Mouse (Mus musculus): ENCODE data around the gene Dcun1d2.

Gene Dcun1d2

DNA sequence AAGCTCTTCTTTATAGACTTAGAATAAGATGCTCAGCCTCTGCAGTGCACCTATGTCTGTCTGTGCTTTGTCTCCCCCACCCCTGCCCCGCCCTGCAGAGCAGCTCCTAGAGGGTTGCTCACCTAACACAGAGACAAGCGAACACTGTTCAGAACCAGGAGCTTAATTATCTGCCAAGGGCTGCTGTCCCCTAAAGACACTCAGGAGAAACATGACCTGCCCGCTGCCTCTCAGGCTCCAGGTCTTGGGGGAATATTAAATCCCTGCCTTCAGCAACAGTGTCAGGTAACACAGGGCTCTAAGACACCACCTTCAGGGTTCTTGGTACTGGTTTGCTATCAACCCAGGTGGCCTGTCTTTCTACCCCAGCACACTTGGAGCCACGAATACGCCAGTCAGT, 34.5 kb downstream of the Dcun1d2 start:
- no peak for DNase-seq

DNA sequence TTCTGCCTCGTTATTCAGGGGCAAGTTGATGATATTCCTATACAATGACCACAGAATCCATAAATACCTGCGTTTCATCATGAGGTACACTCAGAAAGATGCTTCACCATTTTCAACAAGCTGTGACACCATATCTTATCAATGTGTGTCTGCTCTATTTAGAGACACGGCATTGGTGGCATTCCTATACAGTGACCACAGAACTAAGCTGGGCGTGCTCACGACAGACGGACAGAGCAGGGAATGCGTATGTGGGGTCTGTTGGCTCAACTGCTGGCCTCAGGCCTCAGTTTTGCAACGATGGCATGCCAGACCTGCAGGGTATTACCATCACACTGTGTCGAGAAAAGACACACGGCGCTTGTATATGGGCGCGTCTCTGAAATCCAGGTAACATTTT, 35.1 kb downstream of the Dcun1d2 start:
- DNase-seq = no peak

DNA sequence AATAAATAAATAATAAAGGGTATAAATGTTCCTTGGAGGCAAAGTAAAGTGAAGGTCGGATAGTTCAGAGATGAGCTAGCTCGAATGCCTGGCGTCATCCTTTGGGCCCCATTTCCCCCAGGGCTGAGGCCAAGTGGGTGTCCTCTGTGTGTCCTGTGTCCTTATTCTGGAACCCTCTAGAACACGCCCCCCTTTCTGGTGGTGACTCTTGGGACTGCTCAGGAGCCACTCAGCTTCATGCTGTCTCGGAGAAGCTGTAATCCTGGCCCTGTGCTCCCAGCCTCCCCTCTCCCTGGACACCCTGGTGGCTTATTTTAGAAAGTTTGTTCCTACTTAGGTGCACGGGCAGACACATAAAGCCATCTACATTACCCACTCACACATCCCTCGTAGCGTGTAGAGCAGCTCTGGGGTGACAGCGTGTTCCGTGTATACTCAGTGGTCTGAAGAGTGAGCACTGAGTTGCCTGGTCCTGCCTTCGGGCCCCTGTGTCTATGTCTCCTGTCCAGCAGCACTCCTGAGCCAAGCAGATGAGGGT, 43.5 kb downstream of the Dcun1d2 start:
- DNase-seq = no peak

DNA sequence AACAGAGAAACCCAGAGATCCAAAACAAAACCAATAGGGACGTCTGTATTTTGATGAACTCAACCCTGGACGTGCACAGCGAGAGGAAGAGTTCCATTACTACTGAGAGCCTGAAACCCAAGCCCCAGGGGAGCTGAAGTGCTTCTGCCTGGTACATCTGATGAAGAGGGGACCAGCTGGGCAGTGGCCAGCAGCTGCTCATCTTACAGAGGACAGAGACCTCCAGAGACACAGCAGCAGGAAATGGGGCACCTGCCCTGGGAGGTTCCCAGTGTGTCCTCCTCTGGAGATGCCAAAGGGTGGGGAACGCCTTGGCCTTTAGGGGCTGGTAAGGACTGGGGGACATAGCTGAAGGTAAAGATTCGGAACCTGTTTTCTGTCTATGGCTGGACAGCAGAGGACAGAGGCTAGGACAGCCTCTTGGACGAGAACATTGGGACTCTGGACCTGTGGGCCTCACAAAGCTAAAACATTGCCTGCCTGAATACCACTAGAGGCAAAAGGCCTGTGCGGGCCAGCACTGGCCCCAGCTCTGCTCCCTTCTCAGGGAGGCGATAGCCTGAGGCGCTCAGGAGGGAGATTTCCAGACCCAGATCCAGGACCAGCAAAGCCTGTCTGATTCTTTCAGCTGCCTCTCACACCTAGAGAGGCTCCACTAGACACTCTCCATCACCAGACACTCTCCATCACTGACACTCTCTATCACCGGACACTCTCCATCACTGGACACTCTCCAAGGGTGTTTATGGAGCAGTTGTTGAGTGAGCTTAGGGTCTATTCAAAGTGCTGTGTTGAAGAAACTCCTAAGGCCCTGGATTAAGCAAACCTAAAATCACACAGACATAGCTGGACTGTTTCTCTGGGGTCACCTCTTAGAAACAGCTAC, 44.7 kb downstream of the Dcun1d2 start:
- no peak for DNase-seq

DNA sequence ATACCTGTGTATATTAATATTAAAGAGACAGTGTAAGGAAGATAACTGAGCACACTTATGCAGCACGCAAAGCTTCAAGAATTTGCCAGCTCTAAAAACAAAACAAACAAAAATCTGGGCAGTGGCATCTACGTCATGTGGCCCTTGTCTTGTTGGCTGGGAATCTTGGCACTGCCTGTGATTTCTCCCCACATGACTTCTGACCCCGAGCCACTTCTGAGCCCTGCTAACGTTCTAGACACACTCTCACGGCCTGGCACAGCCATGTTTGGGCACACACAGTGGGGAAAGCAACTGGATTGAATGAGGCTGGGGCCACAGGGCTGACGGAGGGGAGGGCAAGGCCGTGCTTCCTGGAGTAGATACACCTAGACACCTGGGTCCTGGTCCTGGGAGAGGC, 47.2 kb downstream of the Dcun1d2 start:
- DNase-seq = peak; percentile 48 to 63

DNA sequence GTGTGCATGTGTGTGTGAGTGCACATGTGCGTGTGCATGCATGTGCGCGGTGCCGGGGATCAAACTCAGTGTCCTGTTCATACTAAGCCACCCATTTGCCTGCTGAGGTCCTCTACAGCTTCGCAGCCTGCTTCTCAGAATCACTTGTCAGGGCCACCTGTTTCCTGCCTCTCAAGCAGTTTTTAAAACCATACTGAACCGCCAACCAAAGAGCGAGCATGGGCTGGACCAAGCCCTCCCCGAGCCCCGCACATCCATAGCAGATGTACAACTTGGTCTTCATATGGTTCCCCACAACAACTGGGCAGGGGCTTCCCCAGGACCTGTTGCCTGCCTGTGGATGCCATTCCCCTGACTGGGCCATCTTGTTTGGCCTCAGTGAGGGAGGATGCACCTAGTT, 47.9 kb downstream of the Dcun1d2 start:
- DNase-seq = no peak

DNA sequence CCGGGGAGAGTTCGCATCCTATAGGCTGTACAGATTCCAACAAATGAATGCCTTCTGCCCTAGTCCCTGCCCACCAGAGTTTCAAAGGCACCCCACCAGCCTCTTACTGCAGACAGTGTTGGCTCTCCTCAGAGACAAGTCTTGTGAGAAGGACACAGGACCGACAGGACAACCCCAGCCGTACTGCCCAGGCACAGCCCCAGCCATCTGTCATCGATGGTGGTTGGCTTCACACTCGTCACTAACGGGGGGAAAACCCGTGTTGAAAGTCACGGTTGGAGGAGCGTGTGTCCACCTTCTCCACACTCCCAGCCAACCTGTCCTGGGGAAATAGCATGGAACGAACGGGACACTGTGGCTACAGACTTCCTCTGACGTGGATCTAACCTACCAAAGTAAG, 53.1 kb downstream of the Dcun1d2 start:
- no peak for DNase-seq

DNA sequence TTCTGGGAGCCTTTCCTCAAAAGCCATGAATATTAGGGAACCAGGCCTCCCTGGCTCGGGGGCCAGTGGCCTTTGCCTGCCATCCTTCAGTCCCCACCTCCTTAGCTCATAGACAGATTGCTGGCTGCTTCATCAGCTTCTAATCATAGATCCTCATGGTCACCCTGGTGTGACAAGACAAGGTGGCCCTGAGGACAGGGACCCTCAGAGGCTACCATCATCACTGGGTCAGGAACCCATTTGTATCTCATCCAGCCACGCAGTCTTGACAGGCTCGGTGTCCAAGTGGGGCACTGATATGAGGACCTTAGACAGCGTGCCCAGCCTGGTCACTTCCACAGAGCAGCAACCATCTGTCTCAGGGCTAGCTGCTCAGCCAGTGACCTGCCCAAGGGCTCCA, 57.5 kb downstream of the Dcun1d2 start:
- DNase-seq = no peak

DNA sequence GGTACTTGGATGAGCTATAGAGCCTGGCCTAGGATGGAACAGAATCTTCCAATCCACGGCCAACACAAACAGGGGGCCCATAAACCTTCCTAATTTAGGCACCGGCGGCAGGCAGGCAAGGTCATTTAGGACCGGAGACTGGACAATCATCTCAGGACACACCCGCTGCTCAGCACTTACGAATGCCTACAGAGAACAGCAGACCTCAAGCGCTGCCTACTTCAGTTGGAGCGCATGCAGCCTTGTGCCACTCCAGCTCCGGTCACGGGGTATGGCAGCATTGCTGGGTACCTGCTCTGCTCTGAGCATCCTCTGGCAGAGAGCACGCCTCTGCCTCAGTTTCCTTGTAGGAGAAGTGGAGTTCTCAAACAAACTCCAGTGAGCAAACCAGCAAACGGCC, 58.1 kb downstream of the Dcun1d2 start:
- no peak for DNase-seq

DNA sequence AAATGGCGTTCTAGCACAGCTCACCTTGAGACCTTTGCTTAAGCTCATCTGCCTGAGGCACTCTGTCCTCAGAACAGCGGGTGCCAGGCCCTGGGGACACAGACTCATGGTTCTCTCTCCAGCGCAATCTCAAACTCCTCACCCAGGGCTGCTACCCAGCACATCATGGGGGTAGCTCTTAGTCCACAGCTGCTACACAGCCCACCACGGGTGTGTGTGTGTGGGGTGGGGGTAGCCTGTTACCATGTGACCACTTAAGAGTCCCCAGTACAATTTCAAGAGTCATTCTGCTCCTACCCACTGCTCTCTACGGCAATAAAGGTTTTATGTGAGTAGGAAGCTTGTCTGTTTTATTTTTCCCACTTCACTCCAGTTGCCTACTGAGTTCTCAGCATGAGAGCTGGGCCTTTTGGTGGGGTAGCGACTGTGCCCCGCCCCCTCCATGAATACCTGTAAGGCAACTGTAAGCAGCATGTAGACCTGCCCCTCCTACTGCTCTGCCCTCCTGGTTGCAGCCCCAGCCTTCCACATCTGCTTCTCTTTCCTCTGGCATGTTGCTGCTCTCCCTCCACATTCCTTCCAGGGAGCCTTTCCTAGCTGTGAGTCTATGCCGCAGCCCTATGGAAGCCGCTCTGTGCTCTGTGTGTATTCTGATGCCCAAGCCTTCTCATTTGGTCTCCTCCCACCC, 58.9 kb downstream of the Dcun1d2 start:
- no peak for DNase-seq

DNA sequence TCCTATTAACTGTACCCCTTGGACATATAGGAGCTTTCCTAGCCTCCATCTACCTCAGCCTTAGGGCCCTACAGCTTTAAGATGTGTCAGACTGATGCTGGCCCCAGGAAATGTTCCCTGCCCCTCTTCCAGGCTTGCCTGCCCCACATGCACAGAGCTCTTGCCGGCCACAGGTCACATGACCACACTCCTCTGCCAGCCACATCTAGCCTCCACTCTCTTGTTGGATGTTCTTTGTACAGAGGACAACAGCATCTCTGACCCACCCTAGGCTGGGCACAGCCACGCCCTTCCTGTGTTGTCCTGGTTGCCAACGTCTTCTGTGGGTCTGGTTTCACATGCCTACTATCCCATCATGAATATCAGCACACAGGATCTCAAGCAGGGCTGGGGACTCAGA, 60.7 kb downstream of the Dcun1d2 start:
- no peak for DNase-seq

DNA sequence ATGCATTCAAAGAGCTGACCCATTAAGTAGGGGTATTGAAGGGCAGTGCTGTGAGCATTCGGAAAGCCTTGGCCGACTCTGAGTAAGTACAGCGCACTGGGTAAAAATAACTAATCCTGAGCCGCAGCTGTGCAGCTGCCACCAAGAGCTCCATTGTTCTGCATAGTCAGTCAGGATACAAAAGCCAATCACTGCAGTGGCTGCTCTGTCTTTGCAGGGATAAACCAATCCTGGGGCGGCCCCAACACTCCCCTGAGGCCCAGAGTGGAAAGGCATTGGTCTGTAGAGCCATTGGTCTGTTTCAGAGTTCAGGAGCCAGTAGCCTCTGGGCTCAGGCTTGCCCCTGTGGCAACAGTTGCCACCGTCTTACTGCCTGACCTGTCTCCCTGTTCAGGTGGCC, 61.6 kb downstream of the Dcun1d2 start:
- DNase-seq = no peak

DNA sequence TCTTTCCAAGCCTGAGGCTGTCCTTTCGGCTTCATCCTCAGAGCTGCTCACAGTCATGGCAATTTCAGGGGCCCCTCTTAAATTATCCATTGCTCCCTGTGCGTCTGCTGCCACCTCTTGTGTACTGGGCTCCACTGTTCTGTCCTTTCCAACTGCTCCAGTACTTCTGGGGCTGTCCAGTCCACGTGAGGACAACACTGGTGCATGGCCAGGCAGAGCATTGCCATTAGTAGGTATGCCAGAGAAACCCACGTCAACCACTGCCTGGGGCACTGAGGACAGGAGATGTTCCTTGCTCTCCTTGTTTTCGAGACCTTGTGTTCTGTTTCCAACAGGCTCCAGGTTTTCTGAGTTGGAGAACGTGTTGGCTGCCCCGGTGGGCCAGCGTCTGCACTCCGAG, 63.5 kb downstream of the Dcun1d2 start:
- no peak for DNase-seq

DNA sequence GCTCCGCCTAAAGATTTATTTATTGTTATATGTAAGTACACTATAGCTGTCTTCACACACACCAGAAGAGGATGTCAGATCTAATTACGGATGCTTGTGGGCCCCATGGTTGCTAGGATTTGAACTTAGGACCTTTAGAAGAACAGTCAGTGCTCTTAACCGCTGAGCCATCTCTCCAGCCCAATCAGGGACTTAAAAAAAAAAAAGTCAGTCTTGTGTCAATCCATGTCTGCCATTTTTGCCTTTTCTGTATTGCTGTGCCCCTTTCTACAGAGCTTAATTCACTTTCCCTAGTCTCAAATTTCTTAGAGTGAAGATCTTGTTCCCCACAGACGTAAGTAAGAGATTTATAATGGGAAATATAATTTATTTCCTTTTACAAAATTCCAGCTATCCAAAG, 69.5 kb downstream of the Dcun1d2 start:
- no peak for DNase-seq

DNA sequence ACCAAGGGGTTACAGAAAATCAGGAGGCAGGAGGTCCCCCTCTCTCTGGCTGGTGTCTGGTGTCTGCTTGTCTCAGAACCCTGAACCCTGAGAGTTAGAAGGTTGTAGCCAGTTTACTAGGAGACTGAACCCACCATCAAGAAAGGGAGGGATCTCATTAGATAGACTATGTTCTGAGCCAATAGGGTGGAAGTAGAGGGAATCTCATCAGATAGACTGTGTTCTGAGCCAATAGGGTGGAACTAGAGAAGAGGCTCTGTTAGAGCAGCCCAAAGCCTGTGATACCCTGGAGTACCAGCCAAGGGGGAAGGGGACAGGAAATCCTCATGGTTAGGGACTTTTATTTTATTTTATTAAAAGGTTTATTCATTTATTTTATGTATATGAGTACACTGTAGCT, 69.9 kb downstream of the Dcun1d2 start:
- no peak for DNase-seq

DNA sequence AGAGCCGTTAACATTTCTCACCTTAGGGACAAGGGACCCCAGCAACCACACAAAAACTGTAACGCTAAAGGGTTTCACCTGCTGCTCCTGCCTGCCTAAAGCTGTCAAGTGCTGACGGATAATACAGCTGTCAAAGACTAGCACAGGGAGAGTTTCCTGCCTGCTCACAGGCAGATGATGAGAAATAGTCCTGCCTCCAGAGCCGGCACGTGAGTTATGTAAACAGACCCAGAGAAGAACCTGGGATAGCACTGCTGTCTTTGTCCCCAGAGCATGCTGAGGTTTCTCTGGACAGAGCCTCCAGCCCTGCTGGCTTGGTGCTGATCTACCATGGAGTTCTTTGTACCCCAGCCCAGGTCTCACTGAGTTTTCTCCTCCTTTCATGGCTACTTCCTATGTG, 70.8 kb downstream of the Dcun1d2 start:
- no peak for DNase-seq

DNA sequence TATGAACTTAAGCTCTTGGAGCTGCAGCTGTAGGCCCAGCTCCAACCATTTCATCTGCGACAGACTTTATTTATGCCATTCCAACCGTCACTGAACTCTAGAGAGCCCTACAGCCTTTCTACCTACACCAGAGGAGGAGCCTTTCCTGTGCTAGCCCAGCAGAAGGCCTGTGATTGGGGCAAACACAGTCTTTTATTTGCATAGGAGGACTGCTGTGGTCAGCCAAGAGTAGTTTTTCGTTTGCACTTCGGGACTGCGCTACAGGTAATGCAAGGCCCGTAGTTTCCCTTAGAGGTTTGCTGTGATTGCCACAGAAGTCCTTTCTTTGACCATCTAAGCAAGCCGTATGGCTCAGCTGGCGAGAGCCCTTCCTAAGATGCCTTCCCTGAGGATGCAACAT, 71.5 kb downstream of the Dcun1d2 start:
- no peak for DNase-seq

DNA sequence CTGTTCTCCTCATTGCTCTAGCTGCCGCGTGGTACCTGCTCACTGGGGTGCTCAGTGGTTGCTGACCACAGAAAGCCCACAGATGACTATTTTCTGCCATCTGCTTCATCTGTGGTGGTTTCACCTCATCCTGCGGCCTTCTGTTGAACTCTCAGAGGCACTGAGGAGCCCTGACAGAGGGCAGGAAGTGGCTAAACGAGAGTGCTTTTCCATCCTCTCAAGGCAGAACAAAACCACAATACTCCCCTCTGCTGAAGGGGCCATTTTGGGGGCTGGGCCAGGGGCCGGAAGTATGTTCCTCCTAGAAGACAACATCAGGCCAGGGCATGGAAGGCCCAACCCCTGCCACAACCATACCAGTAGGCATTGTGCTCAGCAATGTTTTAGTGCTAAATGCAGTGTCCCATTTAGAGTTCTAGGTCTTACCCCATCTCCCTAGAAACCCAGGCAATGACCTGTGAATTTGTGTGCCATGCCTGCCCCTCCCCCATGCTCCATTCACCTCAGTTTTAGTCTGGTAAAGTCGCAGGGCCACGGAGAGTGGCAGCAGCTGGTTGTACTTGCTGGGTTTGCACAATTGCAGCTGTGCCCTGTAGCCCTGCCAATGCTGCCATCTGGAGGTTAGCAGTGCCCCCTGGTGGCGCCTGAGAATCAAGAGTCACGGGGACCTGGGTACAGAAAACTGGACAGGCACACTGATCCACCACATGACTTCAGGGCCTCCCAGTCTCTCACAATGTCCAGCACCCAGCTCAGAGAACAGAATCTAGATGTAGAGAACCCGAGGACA, 74.3 kb downstream of the Dcun1d2 start:
- DNase-seq = peak; percentile 91

DNA sequence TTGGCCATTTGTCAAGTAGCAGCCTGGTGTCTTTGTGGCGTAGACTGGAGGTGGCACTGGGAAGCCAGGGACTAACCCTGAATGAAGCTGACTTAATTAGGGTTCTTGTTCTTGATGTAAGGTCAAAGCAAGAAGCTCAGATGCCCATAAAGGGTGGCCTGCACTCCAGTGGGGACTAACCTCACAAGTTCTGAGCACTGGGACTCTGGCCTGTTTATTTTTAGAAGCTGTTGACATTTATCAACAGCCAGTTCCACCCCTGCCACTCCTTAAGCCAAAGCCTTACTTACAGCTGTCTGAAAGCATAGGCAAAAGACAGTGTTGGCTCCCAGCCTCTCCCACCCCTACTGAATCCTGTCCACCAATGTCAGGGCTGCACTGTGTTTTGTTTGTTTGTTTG, 78.2 kb downstream of the Dcun1d2 start:
- DNase-seq = peak in 1 of 2 experiments; percentile 43

DNA sequence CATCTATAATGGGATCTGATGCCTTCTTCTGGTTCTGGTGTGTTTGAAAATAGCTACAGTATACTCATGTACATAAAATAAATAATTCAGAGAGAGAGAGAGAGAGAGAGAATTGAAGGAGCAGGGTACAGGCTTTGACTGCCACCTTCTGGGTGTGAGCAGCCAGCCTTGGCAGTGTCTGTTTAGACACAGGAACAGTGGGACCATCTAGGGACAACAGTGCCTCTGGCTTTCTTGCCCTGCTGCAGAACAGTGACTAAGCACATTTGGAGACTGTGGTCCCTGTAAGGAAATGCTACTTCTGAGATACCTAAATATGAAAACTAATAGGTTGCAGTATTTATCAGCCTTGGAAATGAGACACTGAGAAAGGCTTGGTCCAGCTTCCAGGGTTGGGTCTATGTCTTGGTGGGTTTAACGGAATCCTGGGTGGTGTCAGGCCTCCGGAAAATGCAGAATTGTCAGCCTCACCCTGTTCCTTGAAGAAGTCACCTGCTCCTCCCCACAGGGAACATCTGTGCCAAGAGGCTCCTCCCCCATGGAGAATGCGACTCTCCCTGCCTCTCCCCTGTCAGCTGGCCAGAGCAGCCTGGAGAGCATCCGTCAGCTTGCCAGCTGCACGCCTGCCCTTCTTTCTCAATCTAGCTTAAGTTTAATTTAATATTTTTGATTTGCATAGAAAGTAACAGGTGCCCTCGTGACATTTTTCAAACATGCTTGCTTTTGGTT, 79.1 kb downstream of the Dcun1d2 start:
- no peak for DNase-seq

DNA sequence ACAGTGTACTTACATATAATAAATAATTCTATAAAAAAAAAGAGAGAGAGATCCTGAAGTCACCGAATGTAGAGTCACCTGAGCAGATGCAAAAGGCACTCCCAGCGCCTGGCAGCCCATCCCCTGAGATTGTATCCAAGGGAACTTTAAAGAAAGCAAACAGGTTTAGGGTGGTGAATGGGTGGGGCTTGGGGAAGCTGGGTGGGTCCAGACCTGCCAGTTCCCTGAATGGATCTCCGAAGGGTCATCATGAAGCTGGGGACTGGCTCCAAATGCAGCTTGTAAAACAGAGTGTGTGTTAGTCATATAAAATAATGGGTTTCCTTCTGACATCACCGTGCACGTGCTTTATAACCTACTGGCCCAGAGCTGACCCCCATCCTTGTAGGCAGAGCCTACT, 81.6 kb downstream of the Dcun1d2 start:
- DNase-seq = no peak

Data from lung, postnatal 4 days (tissue).